Mouse (Mus musculus) right cerebral cortex, adult 2 months (tissue): ENCODE measurements at regions not wholly inside any gene's neighbourhood (a gene's known extent, or its start where the extent isn't known, plus 50 kb on each side); places are given as distances from the start of the nearest gene placed in this dataset.

Source experiments
- DNase-seq, 2 experiments: peaks; one replicate each; pipeline ENCODE4 v3.0.0; 2021 to 2022; ENCODE audit warnings: low spot score in 2 of 2

DNA sequence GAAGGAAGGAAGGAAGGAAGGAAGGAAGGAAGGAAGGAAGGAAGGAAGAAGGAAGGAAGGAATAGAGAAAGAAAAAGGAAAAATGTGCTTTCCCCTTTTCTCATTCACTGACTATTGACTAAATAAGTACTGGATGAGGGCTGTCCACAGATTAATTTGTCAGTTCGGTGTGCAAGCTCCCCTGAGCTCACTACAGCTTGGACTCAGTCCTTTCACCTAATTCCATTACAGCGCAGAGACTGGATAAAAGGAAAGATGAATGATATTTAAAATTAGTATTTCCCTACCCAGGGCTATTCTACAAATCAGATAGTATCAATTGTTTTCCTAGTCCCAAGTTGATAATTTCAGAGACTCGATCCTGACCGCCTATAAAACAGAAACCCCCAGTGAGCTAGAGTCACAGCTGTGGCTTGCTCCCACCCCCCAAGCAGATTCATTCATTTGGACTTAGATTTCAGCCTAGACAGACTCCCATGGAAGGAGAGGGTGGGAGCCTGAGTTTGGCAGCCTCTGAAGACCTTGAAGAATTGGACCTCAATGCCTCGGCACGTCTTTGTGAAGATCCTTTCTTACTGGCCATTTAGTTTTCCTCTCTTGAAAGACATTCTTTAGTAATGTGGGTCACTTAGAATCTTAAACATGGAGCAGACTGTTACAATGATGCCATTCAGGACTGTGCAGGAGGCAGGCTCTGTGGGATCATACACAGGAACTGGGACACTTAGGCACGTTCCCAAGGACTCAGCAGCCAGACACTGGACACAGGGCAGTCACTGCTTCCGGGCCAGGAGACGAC is 179.2 kb upstream of the Pabpc6 start:
- DNase-seq = no peak

DNA sequence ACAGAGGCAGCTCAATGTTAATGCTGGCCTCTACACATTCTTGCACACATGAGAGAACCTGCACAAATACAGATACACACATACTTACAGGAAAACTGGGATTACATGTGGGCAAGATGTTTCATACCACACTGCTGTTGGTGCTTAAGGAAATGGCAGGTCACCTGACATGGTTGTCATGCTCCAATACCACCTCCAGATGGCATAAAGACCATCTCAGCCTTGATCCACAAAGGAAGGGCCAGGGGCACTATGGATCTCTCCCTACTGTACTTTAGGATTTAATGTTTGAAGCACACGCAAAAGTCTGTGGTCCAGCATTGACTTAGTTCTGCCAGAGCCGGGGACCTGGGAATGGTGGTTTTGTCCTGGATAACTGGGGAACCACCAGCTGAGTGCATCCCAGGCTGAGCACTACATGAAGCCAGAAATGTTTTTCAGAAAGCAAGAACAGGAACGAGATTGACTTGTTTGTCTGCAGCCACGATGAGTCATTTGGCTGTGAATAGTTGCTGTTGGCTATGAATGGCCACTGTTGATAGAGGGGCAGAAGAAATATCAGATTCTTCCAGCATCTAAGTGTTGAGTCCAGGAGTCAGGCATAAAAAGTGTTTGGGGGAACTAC is 176.0 kb upstream of the Pabpc6 start:
- DNase-seq = no peak

DNA sequence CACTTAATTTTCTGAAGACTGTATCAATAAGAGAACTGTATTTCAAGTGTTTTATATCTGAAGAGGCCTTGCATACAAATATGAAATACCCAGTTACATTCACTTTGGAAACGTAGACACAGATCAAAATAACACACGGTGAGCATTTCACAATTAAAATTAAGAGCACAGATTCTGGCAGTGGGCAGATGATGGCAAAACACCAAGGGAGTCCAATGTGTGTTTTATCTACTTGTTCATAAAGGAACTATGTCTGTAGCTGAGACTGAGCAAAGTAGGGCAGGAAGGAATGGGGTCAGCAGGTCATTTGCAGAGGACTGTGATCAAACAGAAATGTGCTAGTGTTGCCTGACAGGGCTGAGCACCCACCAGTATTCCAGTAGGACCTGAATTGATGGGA is 171.6 kb upstream of the Pabpc6 start:
- peak; percentile 18 to 46 for DNase-seq

DNA sequence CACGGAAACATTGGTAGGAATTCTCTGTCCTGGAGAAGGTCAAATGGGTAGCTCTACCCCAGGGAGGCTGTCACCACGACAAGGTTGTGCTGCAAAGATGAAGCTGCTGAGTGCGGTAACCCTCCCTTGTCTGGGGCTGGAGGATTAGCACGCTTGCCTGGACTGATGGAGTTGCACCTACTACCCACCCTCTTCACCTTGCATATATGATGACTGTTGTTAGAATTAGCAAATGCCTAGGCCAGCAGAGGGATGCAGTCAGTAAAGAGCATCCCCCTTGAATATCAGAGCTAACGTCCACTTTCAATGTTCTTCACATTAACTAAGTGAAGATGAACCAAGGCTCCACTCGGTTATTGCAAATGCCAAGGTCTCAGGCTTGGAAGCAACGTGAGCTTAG is 169.7 kb upstream of the Pabpc6 start:
- no peak for DNase-seq

DNA sequence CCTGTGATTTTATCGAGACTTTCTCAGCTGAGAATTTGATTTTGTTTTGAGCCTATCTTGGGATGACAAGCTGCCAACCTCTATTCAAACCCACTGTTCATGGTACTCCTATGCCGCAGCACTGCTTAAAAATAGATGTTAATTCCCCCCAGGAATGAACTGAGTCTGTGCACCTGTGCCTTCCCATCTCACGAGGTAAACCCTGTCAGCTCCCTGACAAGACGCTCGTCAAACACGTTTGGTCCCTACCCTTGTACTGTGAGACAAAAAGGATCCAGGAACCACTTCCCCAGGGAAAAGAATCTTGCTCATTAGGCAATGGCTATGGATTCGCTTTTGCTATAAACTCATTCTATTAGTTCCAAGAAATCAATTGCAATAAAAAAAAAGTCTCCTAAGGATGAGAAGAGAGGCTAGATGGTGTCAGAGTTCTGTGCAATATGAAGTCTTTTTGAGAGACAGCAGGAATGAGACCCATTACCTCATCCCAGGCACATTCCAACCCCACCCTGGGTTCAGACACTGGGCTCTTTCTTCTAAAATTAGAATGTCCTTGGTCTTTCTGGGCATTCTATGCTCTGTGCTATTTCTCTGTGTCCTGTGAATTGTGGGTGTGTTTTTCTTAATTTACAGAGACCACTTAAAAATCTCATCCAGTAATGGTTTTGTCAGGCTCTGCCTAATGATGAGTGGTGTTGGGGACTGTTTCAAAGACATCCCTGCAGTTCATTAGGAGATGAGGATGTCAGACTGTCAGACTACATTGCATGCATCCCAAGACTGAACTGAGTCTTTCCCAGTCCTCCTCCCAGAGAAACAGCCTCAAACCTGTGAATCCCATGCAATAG is 167.7 kb upstream of the Pabpc6 start:
- no peak for DNase-seq

DNA sequence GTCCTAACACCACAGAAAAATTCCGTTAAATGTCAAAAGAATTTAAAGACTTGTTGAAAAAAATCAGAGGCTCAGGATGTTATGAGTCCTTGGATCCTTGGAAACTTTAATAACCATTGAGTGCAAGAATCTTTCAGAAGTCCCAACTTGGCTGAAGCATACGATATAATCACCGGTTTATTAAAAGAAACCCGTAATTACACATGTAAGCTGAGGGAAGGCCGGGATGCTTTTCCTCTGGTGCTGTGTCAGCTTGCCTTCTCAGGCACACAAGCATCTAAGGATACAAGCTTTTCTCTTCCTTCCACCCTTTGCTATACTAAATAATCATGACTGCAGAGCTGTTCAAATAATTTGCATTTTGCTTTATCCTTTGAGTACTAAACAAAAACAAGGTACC is 160.4 kb upstream of the Pabpc6 start:
- no peak for DNase-seq

DNA sequence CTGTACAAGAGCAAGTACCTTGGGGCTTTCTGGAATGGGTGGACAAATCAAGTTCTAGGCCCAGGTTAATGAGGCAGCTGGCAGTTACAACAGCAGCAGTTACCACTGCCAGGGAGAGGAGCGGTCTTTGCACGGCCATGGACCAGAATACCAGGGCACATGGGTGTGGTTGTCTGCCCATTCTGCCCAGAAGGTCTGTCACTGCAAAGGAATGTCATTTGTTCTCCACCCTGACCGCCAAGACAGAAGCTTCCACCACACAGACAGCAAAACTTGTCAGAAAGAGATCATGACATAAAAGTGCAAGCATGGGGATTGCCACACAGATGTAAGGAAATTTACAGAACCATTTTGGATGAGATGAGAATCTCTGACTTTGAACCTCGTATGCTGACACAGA is 151.8 kb upstream of the Pabpc6 start:
- DNase-seq = no peak

DNA sequence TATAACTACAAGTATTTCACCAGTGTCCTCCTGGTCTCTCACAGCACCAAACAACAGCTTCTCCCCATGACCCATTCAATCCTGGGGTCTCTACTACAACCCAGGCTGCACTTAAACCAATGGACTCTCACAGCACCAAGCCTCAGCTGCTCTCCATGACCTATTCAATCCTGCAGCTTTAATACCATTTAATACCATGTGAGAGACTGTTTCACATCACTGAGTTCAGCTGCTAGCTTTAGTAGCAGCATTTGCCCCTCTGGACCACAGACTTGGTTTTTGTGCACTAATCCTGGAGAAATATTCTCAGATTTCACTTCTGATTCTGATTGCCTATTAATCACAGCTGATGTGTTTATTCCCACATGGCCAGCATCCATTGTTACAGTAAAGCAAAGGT is 147.5 kb upstream of the Pabpc6 start:
- DNase-seq = no peak

DNA sequence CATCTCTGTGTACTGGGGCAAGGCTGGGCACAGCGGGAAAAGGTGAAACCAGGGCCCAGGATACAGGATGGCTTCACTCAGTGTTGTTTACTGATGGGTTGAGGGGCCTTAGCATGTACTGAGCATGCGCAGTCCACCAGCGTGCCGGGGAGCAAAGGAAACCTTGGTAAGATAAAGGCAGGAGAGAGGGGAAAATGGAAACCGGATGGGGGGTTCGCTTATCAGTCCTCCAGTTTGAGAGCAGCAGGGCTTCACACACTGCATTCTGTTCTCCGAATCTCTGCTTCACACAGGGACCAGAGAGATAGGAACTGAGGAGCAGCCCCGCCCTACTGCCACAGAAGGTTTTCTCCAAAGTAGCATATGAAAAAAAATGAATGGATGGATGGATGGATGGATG is 127.6 kb upstream of the Pabpc6 start:
- DNase-seq = no peak

DNA sequence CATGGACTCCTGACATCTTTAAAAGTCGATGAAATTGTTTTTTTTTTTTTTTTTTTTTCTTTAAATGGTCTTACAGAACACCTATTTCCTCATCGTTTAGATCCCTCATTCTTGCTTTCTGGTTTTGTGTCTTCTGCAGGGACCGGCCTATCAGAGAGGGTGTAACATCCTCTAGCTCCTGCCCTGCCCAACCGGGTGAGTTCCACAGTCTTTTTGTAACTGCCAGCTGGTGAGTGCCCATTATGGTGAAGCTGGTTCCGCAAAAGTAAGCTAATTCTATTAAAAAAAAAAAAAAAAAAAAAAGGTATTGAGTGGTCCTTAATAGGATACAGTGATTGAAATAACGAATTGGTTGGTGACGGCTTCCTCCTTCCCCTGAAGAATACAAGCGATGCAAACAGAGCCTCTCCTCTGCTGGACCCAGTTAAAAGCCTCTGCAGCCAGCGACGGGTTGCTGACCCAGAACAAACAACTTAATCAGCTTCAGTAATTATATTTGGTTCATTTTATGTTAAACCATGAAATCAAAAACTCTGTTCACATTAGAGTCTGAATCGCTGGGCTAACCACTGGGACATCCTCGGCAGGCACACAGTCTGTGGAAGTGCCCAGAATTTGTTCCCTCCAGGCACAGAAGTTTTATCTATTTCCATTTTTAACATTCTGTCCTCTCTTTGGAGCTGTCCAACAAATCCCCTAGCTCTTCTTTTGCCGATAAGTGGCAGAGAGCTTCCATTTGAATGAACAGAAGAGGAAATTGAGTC is 126.9 kb upstream of the Pabpc6 start:
- no peak for DNase-seq

DNA sequence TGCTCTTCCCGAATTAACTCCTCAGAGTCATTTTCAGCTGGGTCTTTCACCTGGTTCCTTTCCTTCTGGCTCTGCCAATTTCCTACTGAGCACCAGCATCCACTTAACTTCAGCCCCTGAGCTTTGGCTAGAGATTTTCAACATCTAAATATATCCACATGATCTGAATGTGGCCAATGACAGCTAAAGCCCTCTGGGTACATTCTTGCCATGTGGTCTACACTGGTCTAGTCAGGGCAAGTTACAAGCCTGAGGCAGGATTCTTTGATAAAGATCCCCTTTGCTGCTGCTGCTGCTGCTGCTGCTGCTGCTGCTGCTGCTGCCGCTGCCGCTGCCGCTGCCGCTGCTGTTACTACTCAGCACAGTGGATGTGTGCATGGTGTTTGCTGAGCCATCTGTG is 109.3 kb upstream of the Pabpc6 start:
- DNase-seq = no peak

DNA sequence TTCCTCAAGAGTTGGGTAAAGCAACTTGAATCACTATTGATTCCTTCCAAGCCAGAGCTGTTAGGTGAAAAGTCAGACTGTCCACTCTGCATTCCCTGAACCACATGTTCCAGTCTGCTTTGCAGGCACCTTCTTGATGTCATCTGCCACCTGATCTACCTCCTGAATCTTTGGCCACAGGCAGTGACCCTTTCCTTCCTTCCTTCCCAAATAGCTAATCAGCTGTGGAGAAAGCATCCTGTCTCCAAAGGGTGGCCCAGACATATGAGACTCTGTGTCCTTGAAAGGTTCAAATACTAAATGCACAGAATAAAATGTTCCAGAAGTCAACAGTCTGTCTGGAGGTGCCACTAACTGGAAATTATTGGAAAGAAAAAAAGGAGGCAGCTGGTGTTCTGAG is 107.6 kb upstream of the Pabpc6 start:
- no peak for DNase-seq

DNA sequence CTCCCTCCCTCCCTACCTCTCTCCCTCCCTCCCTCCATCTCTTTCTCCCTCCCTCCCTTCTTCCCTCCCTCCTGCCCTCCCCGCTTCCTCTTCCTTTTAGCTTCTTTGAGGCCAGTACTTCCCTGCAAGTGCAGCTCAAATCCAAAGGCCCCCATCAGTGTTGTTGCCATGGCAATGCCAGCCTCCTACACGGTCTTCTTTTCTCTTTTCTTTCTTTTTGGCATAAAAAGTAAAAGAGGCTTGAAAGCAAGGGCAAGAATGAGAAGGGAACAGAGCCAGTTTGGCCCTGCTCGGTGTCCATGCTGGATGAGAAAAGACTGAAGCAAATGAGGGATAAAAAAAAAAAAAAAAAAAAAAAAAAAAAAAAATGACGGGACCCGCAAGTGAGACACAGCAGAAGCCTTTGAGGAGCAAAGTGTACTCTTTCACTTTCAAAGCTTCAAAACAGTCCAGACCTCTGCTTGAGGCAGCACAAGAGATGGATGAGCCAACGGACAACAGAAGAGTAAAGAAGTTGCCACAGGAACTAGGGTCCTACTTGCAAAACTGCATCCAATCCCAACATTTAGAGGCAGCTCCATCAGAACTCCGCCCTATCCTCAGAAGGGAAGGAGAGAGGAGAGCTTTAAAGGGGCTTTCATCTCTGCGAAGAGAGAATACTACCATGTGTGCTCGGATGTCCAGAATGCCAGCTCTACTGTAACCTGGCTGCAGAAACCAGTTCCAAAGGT is 106.9 kb upstream of the Pabpc6 start:
- peak in 1 of 2 experiments; percentile 59 for DNase-seq

DNA sequence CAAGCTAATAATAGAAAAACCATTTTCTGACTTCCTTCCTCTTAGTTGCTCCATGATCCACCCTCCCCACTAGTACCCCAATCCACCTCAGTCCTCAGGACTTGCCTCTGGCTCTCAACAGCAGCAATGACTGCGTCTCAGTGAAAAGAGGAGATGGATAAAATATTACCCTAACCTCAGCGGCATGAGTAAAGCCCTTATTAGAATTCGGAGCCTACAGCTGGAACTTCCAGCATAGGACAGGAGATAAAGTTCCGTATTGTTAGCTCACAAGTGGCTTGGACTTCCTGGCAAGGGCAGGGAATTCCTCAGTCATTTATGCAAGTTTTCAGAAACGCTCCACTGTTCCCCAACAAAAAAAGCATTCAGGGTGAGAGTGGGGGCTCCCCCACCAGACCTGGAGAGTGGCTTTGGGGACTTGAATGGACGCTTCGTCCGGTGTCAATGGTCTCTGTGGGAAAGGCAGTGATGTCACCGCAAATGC is 106.2 kb upstream of the Pabpc6 start:
- DNase-seq = no peak

DNA sequence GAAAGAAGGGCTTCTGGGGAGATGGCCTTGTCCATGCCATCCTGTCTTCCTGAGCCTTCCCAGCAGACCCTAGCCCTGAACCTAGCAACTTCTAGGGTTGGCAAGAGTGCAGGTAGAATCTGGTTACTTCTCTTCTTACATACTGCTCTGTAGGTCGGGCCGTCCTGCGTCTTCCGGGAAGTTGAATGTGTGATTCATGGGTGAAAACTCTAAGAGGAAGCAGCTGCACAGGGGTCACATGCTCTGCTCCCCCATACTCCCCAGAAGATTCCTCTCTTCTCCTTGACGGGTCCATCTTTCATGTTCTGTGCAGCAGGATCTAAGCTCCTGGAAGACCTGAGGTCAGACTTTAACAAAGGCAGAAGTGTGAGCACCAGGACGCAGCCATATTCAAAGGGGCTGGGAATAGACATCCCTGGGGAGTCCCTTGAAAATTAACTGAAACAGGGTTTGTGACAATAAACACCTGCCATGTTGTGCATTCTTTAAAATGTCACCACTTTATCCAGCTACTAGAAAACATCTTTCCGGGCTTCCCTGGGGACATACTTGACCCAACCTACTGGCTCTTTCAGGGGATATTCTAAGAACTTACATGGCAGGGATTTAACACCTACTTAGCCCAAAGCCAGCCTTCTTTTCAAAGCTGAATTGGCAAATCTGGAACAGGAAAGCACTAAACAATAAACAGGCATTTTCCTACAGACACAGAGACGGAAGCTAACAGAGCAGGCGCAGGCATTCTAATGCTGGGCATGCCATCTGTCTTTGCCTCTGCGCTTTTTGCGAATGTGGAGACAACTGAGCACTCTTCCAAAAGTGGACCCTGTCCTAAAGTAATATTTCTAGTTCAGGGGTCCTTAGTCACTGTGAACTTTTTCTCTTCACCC is 105.5 kb upstream of the Pabpc6 start:
- no peak for DNase-seq

DNA sequence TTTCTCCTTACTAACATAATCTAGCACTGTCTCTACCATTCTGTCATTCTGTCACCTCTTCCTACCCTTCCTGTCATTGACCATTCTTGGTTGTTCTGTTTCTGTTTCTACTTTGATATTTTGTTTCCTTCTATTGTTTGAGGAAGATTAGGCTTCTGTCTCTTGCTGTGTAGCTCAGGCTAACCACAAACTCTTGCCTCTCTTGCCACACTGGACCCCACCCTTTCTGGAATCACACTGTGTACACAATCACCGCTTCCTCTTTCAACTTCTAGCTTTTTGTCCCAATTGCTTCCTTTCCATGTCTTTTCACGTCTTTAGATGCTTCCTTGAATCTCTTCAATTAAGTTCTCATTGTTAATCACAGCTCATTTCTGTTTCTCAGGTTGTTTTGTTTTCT is 104.2 kb upstream of the Pabpc6 start:
- no peak for DNase-seq

DNA sequence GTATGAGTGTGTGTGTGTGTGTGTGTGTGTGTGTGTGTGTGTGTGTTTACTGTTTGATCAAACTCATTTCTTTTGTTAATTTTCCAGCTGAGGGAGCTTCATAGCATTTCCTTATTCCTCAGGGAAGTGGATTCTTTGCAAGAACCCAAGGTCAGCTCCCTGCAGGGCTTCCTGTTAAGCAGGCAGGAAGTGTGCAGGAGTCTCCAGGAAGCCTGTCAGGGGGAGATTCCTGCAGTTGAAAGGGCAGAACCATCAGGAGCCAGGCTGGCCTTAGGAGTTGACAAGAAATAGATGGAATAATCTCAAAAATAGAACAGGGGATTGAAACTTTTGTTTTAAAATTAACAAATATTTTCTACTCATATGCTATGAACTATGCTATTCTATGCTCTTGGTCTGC is 98.8 kb upstream of the Pabpc6 start:
- no peak for DNase-seq

DNA sequence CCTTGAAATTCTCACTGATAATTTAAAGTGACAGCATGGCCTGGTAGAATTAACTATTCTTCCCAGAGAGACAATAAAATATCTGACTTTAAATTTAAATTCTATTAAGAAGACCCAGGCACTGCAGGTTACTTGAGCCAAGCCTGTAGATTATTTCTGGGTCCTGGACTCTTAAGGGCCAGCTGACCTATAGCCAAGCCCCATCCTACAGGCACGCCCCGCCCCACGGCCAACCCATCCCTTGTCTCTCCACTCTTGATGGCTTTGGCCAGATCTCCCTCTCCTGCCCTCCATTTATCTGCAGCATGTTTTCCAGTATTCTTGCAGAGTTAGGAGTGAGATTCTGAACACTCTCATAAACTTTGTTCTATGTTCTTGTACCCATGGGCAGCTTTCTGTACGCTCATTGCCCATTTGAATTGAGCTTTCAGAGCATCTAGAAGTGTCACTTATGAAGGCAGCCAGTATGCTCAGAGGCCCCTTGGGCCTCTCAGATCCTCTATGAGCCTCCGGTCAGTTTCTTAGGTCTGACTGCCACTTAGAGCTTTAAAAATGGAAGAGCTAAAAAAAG is 96.2 kb upstream of the Pabpc6 start:
- DNase-seq = no peak

DNA sequence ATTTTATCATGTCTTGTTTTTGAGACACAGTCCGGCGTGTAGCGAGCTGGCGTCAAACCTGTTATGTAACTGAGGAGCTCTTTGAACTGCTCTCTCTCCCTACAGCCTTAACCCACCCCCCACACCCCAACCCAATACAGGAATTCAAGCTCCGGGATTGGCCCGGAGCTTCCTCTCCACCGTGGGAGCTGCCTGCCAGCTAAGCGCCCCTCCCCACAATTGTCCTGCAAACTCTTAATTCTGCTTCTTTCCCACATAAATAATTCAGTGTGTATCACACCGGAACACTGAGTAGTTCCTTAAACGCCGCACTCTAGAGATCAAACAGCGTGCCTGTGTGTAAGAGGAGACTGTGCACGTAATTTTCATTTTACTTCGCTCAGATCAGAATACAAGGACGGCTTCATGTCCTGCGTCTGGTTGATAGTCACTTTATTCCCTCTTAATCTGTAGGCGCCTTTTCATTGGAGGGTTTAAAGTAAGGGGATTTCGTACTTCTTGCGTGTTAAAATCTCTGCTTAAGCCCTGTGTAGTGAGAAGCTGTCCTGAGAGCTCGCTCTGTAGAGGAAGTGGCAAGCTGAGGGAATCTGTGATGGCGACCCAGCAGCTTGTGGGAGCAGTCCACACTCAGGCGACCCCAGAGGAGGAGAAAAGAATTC is 95.3 kb upstream of the Pabpc6 start:
- peak in 1 of 2 experiments; percentile 50 for DNase-seq
